Mouse (Mus musculus) liver, embryonic 14.5 days (tissue): Measurements from ENCODE around the gene Olfr574. TPM values are rescaled to one million over a fixed set of nuclear protein-coding genes. Genes with fewer than 3 reads are reported as not detected.

Experiments
- ATAC-seq: fragments of 200-750 bp; cut with Nextera tagmentation; 2 replicates; pipeline ENCODE4 v1.8.0; 2017; ENCODE audit warnings: moderate number of reproducible peaks, mild to moderate bottlenecking, moderate library complexity; ENCODE audit not compliant: insufficient read depth
- DNase-seq, 3 experiments: peaks; one replicate each; pipeline ENCODE4 v3.0.0-alpha.2; 2012 to 2013; ENCODE audit warnings: low read depth in 3 of 3, low spot score in 3 of 3
- H3K27ac ChIP-seq: fragments of 300-500 bp; sonication (generic); 2 replicates; pipeline ENCODE4 v1.5.1; 2014; ENCODE audit warnings: moderate library complexity, mild to moderate bottlenecking, control low read depth, inconsistent platforms
- H3K27me3 ChIP-seq: fragments of 300-500 bp; sonication (generic); 2 replicates; pipeline ENCODE4 v1.6.1; 2014; ENCODE audit warnings: mild to moderate bottlenecking, low read length, moderate library complexity; ENCODE audit not compliant: control insufficient read depth, insufficient read depth
- H3K36me3 ChIP-seq: fragments of 300-500 bp; sonication (generic); replicated peaks from 2 replicates; pipeline ENCODE4 v1.6.1; 2014; ENCODE audit warnings: low read depth; ENCODE audit not compliant: control insufficient read depth, insufficient read depth
- H3K4me1 ChIP-seq, 2 experiments: fragments of 200-500 bp in 1 of 2; fragments of 300-500 bp in 1 of 2; sonication (generic) in 1 of 2; replicated peaks; 2 replicates each; pipeline ENCODE4 v1.6.1; 2012 to 2014; ENCODE audit warnings: antibody characterized with exemption in 1 of 2, inconsistent platforms in 1 of 2, low read length in 1 of 2; ENCODE audit not compliant: control insufficient read depth in 2 of 2, insufficient read depth in 2 of 2
- H3K4me2 ChIP-seq: fragments of 300-500 bp; sonication (generic); 2 replicates; pipeline ENCODE4 v1.6.1; 2014; ENCODE audit warnings: low read depth, mild to moderate bottlenecking, control low read depth, moderate library complexity
- H3K4me3 ChIP-seq, 2 experiments: fragments of 200-500 bp in 1 of 2; fragments of 300-500 bp in 1 of 2; sonication (generic) in 1 of 2; 2 replicates each; pipeline ENCODE4 v1.5.1; 2012 to 2014; ENCODE audit warnings: low read depth in 2 of 2, low read length in 2 of 2, mild to moderate bottlenecking in 2 of 2, control low read depth in 1 of 2, inconsistent platforms in 1 of 2, moderate library complexity in 1 of 2; ENCODE audit not compliant: insufficient read depth in 1 of 2
- H3K9ac ChIP-seq: fragments of 300-500 bp; sonication (generic); replicated peaks from 2 replicates; pipeline ENCODE4 v1.6.1; 2014; ENCODE audit warnings: mild to moderate bottlenecking, control low read depth, moderate library complexity
- H3K9me3 ChIP-seq: fragments of 300-500 bp; sonication (generic); 2 replicates; pipeline ENCODE4 v1.6.1; 2016; ENCODE audit warnings: low read length, mixed read lengths; ENCODE audit not compliant: control insufficient read depth
- CTCF ChIP-seq: IDR thresholded peaks from 2 replicates; pipeline ENCODE4 v1.5.1; 2016; ENCODE audit warnings: antibody characterized with exemption, low read depth, control low read depth
- EP300 ChIP-seq: IDR thresholded peaks from 2 replicates; pipeline ENCODE4 v1.6.1; 2016; ENCODE audit warnings: antibody characterized with exemption, low read depth
- WGBS: fragments of 180-500 bp; shearing (Covaris S2); extraction: QIAGEN DNeasy Blood & Tissue Kit; methylation state at CpG from one replicate; pipeline ENCODE4 v1.1.7; 2014; ENCODE audit not compliant: insufficient replicate concordance; 5-methylcytosine and 5-hydroxymethylcytosine counted together
- polyA plus RNA-seq, 2 experiments: library from polyadenylated mRNA; depleted of rRNA in 1 of 2; stranded (reverse) in 1 of 2; unstranded in 1 of 2; fragments of >200 nt; fragmentation: Nextera tagmentation in 1 of 2; extraction: Ambion mirVana in 1 of 2; gene quantifications; 2 replicates each; pipeline versions ENCODE4 v1.2.1 to v1.2.3; 2012 to 2014

Gene Olfr574
- polyA plus RNA-seq, 2 experiments = not detected

GRCm38 (mm10) chr7:102989224-102989623 lies 41.0 kb downstream of the Olfr574 start, which contains the start of gene Olfr578:
TSS of gene Olfr578 (minus strand) at chr7:102989324.
- Histone ChIP-seq H3K4me1 (no peaks in the 10 kb centered on the region), H3K4me3 (no peak within 1 kb of the TSS), H3K4me2 (no peak within 1 kb of the TSS), H3K9ac (no peak within 1 kb of the TSS), H3K27ac (no peak within 1 kb of the TSS), H3K9me3 (no peaks in the 10 kb centered on the region), H3K27me3 (no peaks in the 10 kb centered on the region), H3K36me3 (no peaks in the 10 kb centered on the region)
- ATAC-seq (no peak), DNase-seq (no peak)
- TF ChIP-seq EP300 (no peak), CTCF (no peak)
- WGBS = 44% methylated on average over 3 of the region's 3 CpGs

Other genes with a start within 250 kb of the Olfr574 start
- not detected in 2 replicates for gene Olfr558, start 246.3 kb upstream of the Olfr574 start, polyA plus RNA-seq (2012; rRNA removed)
- not detected in 2 replicates for gene Olfr558, start 246.3 kb upstream of the Olfr574 start, polyA plus RNA-seq (2014; fragmentation: Nextera tagmentation; extraction: Ambion mirVana)
- gene Olfr33, start 229.4 kb upstream of the Olfr574 start, polyA plus RNA-seq (2012; rRNA removed) = not detected in 2 replicates
- gene Olfr33, start 229.4 kb upstream of the Olfr574 start, polyA plus RNA-seq (2014; fragmentation: Nextera tagmentation; extraction: Ambion mirVana) = not detected in 2 replicates
- gene Olfr559, start 221.0 kb upstream of the Olfr574 start, polyA plus RNA-seq (2012; rRNA removed) = not detected in 2 replicates
- not detected in 2 replicates for gene Olfr559, start 221.0 kb upstream of the Olfr574 start, polyA plus RNA-seq (2014; fragmentation: Nextera tagmentation; extraction: Ambion mirVana)
- gene Olfr560, start 189.1 kb upstream of the Olfr574 start, polyA plus RNA-seq (2012; rRNA removed) = not detected in 2 replicates
- not detected in 2 replicates for gene Olfr560, start 189.1 kb upstream of the Olfr574 start, polyA plus RNA-seq (2014; fragmentation: Nextera tagmentation; extraction: Ambion mirVana)
- gene Olfr78, start 189.0 kb upstream of the Olfr574 start, polyA plus RNA-seq (2012; rRNA removed) = 0.02 TPM in 2 replicates
- not detected in 2 replicates for gene Olfr78, start 189.0 kb upstream of the Olfr574 start, polyA plus RNA-seq (2014; fragmentation: Nextera tagmentation; extraction: Ambion mirVana)
- not detected in 2 replicates for gene Olfr561, start 177.2 kb upstream of the Olfr574 start, polyA plus RNA-seq (2012; rRNA removed)
- not detected in 2 replicates for gene Olfr561, start 177.2 kb upstream of the Olfr574 start, polyA plus RNA-seq (2014; fragmentation: Nextera tagmentation; extraction: Ambion mirVana)
- not detected in 2 replicates for gene Olfr564, start 145.0 kb upstream of the Olfr574 start, polyA plus RNA-seq (2012; rRNA removed)
- not detected in 2 replicates for gene Olfr564, start 145.0 kb upstream of the Olfr574 start, polyA plus RNA-seq (2014; fragmentation: Nextera tagmentation; extraction: Ambion mirVana)
- gene Olfr566, start 89.7 kb upstream of the Olfr574 start, polyA plus RNA-seq (2012; rRNA removed) = not detected in 2 replicates
- gene Olfr566, start 89.7 kb upstream of the Olfr574 start, polyA plus RNA-seq (2014; fragmentation: Nextera tagmentation; extraction: Ambion mirVana) = not detected in 2 replicates
- gene Olfr568, start 71.3 kb upstream of the Olfr574 start, polyA plus RNA-seq (2012; rRNA removed) = not detected in 2 replicates
- gene Olfr568, start 71.3 kb upstream of the Olfr574 start, polyA plus RNA-seq (2014; fragmentation: Nextera tagmentation; extraction: Ambion mirVana) = not detected in 2 replicates
- gene Olfr569, start 57.6 kb upstream of the Olfr574 start, polyA plus RNA-seq (2012; rRNA removed) = not detected in 2 replicates
- gene Olfr569, start 57.6 kb upstream of the Olfr574 start, polyA plus RNA-seq (2014; fragmentation: Nextera tagmentation; extraction: Ambion mirVana) = not detected in 2 replicates
- not detected in 2 replicates for gene Olfr570, start 53.9 kb upstream of the Olfr574 start, polyA plus RNA-seq (2012; rRNA removed)
- not detected in 2 replicates for gene Olfr570, start 53.9 kb upstream of the Olfr574 start, polyA plus RNA-seq (2014; fragmentation: Nextera tagmentation; extraction: Ambion mirVana)
- gene Olfr571, start 30.9 kb upstream of the Olfr574 start, polyA plus RNA-seq (2012; rRNA removed) = not detected in 2 replicates
- not detected in 2 replicates for gene Olfr571, start 30.9 kb upstream of the Olfr574 start, polyA plus RNA-seq (2014; fragmentation: Nextera tagmentation; extraction: Ambion mirVana)
- gene Olfr572, start 24.1 kb upstream of the Olfr574 start, polyA plus RNA-seq (2012; rRNA removed) = not detected in 2 replicates
- not detected in 2 replicates for gene Olfr572, start 24.1 kb upstream of the Olfr574 start, polyA plus RNA-seq (2014; fragmentation: Nextera tagmentation; extraction: Ambion mirVana)
- not detected in 2 replicates for gene Olfr573-ps1, start 5.9 kb upstream of the Olfr574 start, polyA plus RNA-seq (2012; rRNA removed)
- gene Olfr573-ps1, start 5.9 kb upstream of the Olfr574 start, polyA plus RNA-seq (2014; fragmentation: Nextera tagmentation; extraction: Ambion mirVana) = not detected in 2 replicates
- 0.01 TPM in 1 of 2 replicates, not detected in the other for gene Olfr575, start 10.3 kb downstream of the Olfr574 start, polyA plus RNA-seq (2012; rRNA removed)
- gene Olfr575, start 10.3 kb downstream of the Olfr574 start, polyA plus RNA-seq (2014; fragmentation: Nextera tagmentation; extraction: Ambion mirVana) = not detected in 2 replicates
- not detected in 2 replicates for gene Olfr576, start 14.2 kb downstream of the Olfr574 start, polyA plus RNA-seq (2012; rRNA removed)
- gene Olfr576, start 14.2 kb downstream of the Olfr574 start, polyA plus RNA-seq (2014; fragmentation: Nextera tagmentation; extraction: Ambion mirVana) = not detected in 2 replicates
- gene Olfr577, start 27.5 kb downstream of the Olfr574 start, polyA plus RNA-seq (2012; rRNA removed) = not detected in 2 replicates
- gene Olfr577, start 27.5 kb downstream of the Olfr574 start, polyA plus RNA-seq (2014; fragmentation: Nextera tagmentation; extraction: Ambion mirVana) = not detected in 2 replicates
- gene Olfr578, start 40.9 kb downstream of the Olfr574 start, polyA plus RNA-seq (2012; rRNA removed) = not detected in 2 replicates
- gene Olfr578, start 40.9 kb downstream of the Olfr574 start, polyA plus RNA-seq (2014; fragmentation: Nextera tagmentation; extraction: Ambion mirVana) = not detected in 2 replicates
- gene Olfr582, start 89.6 kb downstream of the Olfr574 start, polyA plus RNA-seq (2012; rRNA removed) = not detected in 2 replicates
- gene Olfr582, start 89.6 kb downstream of the Olfr574 start, polyA plus RNA-seq (2014; fragmentation: Nextera tagmentation; extraction: Ambion mirVana) = not detected in 2 replicates
- not detected in 2 replicates for gene Olfr583, start 102.8 kb downstream of the Olfr574 start, polyA plus RNA-seq (2012; rRNA removed)
- gene Olfr583, start 102.8 kb downstream of the Olfr574 start, polyA plus RNA-seq (2014; fragmentation: Nextera tagmentation; extraction: Ambion mirVana) = not detected in 2 replicates
- gene Olfr584, start 133.4 kb downstream of the Olfr574 start, polyA plus RNA-seq (2012; rRNA removed) = not detected in 2 replicates
- not detected in 2 replicates for gene Olfr584, start 133.4 kb downstream of the Olfr574 start, polyA plus RNA-seq (2014; fragmentation: Nextera tagmentation; extraction: Ambion mirVana)
- not detected in 2 replicates for gene Olfr585, start 149.3 kb downstream of the Olfr574 start, polyA plus RNA-seq (2012; rRNA removed)
- not detected in 2 replicates for gene Olfr585, start 149.3 kb downstream of the Olfr574 start, polyA plus RNA-seq (2014; fragmentation: Nextera tagmentation; extraction: Ambion mirVana)
- gene Olfr586, start 177.2 kb downstream of the Olfr574 start, polyA plus RNA-seq (2012; rRNA removed) = not detected in 2 replicates
- not detected in 2 replicates for gene Olfr586, start 177.2 kb downstream of the Olfr574 start, polyA plus RNA-seq (2014; fragmentation: Nextera tagmentation; extraction: Ambion mirVana)
- gene Olfr588-ps1, start 192.4 kb downstream of the Olfr574 start, polyA plus RNA-seq (2012; rRNA removed) = not detected in 2 replicates
- not detected in 2 replicates for gene Olfr588-ps1, start 192.4 kb downstream of the Olfr574 start, polyA plus RNA-seq (2014; fragmentation: Nextera tagmentation; extraction: Ambion mirVana)
- gene Olfr589, start 207.9 kb downstream of the Olfr574 start, polyA plus RNA-seq (2012; rRNA removed) = not detected in 2 replicates
- gene Olfr589, start 207.9 kb downstream of the Olfr574 start, polyA plus RNA-seq (2014; fragmentation: Nextera tagmentation; extraction: Ambion mirVana) = not detected in 2 replicates
- not detected in 2 replicates for gene Olfr591, start 229.9 kb downstream of the Olfr574 start, polyA plus RNA-seq (2012; rRNA removed)
- gene Olfr591, start 229.9 kb downstream of the Olfr574 start, polyA plus RNA-seq (2014; fragmentation: Nextera tagmentation; extraction: Ambion mirVana) = not detected in 2 replicates
- gene Olfr592, start 236.3 kb downstream of the Olfr574 start, polyA plus RNA-seq (2012; rRNA removed) = not detected in 2 replicates
- not detected in 2 replicates for gene Olfr592, start 236.3 kb downstream of the Olfr574 start, polyA plus RNA-seq (2014; fragmentation: Nextera tagmentation; extraction: Ambion mirVana)